Mouse (Mus musculus) cerebellum, adult (tissue): ENCODE data around the gene Ttc25.
A peak's percentile ranks its signal among the peaks of the same experiment; 100 is the strongest.
"Not testable (repeated sequence)": the region's sequence is repeated elsewhere in the genome, so short reads cannot be mapped to it uniquely, and the experiment has no call there.

ENCODE experiments used
- ATAC-seq: cut with Nextera tagmentation; 2 replicates; pipeline ENCODE4 v1.9.2; 2017; ENCODE audit warnings: mild to moderate bottlenecking, moderate library complexity, mixed read lengths; ENCODE audit not compliant: insufficient number of reproducible peaks, low FRiP score, low TSS enrichment

Ttc25 gene

GRCm38 (mm10) chr11:100592346-100593046 is 47.1 kb downstream of the Ttc25 start:
- no peak for ATAC-seq

GRCm38 (mm10) chr11:100594608-100595007 is 49.2 kb downstream of the Ttc25 start:
- no peak for ATAC-seq

GRCm38 (mm10) chr11:100595533-100595932 is 50.1 kb downstream of the Ttc25 start:
- no peak for ATAC-seq

GRCm38 (mm10) chr11:100598074-100598473 is 52.7 kb downstream of the Ttc25 start:
- no peak for ATAC-seq

- no peak for ATAC-seq
Observed at GRCm38 (mm10) chr11:100601372-100601771, 56.0 kb downstream of the Ttc25 start.

- no peak for ATAC-seq
Observed at GRCm38 (mm10) chr11:100603155-100603554, 57.7 kb downstream of the Ttc25 start.

- ATAC-seq: peak; percentile 45; the same call in 1 of the 2 replicates
Observed at GRCm38 (mm10) chr11:100603813-100604212, 58.4 kb downstream of the Ttc25 start.

- ATAC-seq: no peak
Observed at GRCm38 (mm10) chr11:100604321-100605005, 59.1 kb downstream of the Ttc25 start.

- ATAC-seq: no peak
Observed at GRCm38 (mm10) chr11:100605451-100605850, 60.0 kb downstream of the Ttc25 start.

GRCm38 (mm10) chr11:100607121-100607520 is 61.7 kb downstream of the Ttc25 start:
- no peak for ATAC-seq

- ATAC-seq: no peak
Observed at GRCm38 (mm10) chr11:100608796-100609195, 63.4 kb downstream of the Ttc25 start.

GRCm38 (mm10) chr11:100609355-100609996 is 64.1 kb downstream of the Ttc25 start:
- no peak for ATAC-seq

- ATAC-seq: no peak
Observed at GRCm38 (mm10) chr11:100609997-100610680, 64.7 kb downstream of the Ttc25 start.

GRCm38 (mm10) chr11:100611627-100612026 is 66.2 kb downstream of the Ttc25 start:
- ATAC-seq: no peak; the same call in 1 of the 2 replicates

GRCm38 (mm10) chr11:100613241-100613640 is 67.8 kb downstream of the Ttc25 start:
- no peak for ATAC-seq

- ATAC-seq: no peak
Observed at GRCm38 (mm10) chr11:100616332-100616731, 70.9 kb downstream of the Ttc25 start.

- ATAC-seq: not testable (repeated sequence)
Observed at GRCm38 (mm10) chr11:100616836-100617235, 71.4 kb downstream of the Ttc25 start.

- no peak for ATAC-seq
Observed at GRCm38 (mm10) chr11:100617480-100617879, 72.1 kb downstream of the Ttc25 start.

GRCm38 (mm10) chr11:100618761-100619484 is 73.5 kb downstream of the Ttc25 start, which contains the start of gene Nkiras2:
Gene Nkiras2 (plus strand): TSS chr11:100619244.
- ATAC-seq: no peak

GRCm38 (mm10) chr11:100619485-100619975 is 74.1 kb downstream of the Ttc25 start:
- peak; percentile 91 for ATAC-seq
